Comparison of ENCODE assay signal across 8 mouse cellular contexts in genomic region chr19:10709360-10710087, GRCm38 (mm10). TPM values are rescaled to one million over a fixed set of nuclear protein-coding genes. Genes with fewer than 3 reads are reported as not detected.
A peak's percentile ranks its signal among the peaks of the same experiment; 100 is the strongest.
DNase-seq lines count a peak whose midpoint lies in the region; ATAC-seq and TF ChIP-seq lines count a peak whose summit lies in the region.

No protein-coding gene starts in this region.

- TF ChIP-seq POLR2A in heart, adult 2 months (IDR thresholded peaks at IDR 0.05; ENCODE audit: insufficient read depth, low read depth, low read length) = no peak
- TF ChIP-seq POLR2A in kidney, adult 2 months (IDR thresholded peaks at IDR 0.05; ENCODE audit: low read depth, low read length) = no peak

- intact Hi-C loops in heart, adult 2 months (cut with DNase I) = loop anchor here (1.0 to 5.0 kb wide), 4 partner anchors 31 to 268 kb away; partner anchors contain the start of gene Pga5

- no peak overlapping the region for H3K4me2 ChIP-seq in embryonic facial prominence, embryonic 12.5 days (replicated peaks)
- H3K4me2 ChIP-seq in limb, embryonic 11.5 days (ENCODE audit: low read depth, severe bottlenecking) = no peak overlapping the region
- H3K4me2 ChIP-seq in midbrain, embryonic 14.5 days (ENCODE audit: low read length) = no peak overlapping the region

- TF ChIP-seq CTCF in heart, adult 2 months (IDR thresholded peaks at IDR 0.05) = peak; percentile 98
- peak; percentile 98 for TF ChIP-seq CTCF in kidney, adult 2 months (conservative IDR thresholded peaks at IDR 0.05; ENCODE audit: insufficient read depth, insufficient read length, low read depth, low read length)

- no peaks in the 10 kb centered on the region for H3K27me3 ChIP-seq in embryonic facial prominence, embryonic 12.5 days
- H3K27me3 ChIP-seq in heart, adult 2 months (ENCODE audit: control insufficient read depth, insufficient read depth, low read length) = no peaks in the 10 kb centered on the region
- no peaks in the 10 kb centered on the region for H3K27me3 ChIP-seq in kidney, adult 2 months (replicated peaks; ENCODE audit: control insufficient read depth, insufficient read depth, low read length)
- no peaks in the 10 kb centered on the region for H3K27me3 ChIP-seq in limb, embryonic 11.5 days (ENCODE audit: control insufficient read depth, insufficient read depth, low read length)
- no peaks in the 10 kb centered on the region for H3K27me3 ChIP-seq in midbrain, embryonic 14.5 days (ENCODE audit: control insufficient read depth, insufficient read depth, low read length)

- H3K27ac ChIP-seq in embryonic facial prominence, embryonic 12.5 days = peak overlapping the region; percentile 32
- peak overlapping the region; percentile 47 for H3K27ac ChIP-seq in heart, adult 2 months
- no peak overlapping the region for H3K27ac ChIP-seq in kidney, adult 2 months (ENCODE audit: insufficient read depth, low read depth, low read length)
- no peak overlapping the region for H3K27ac ChIP-seq in limb, embryonic 11.5 days (replicated peaks; ENCODE audit: low read depth, low read length)
- peak overlapping the region; percentile 85 for H3K27ac ChIP-seq in midbrain, embryonic 14.5 days (replicated peaks; ENCODE audit: low read depth, low read length)

- 0 out of 2 replicates have a peak, but pooled peaks cover 2% of the 10 kb centered on the region for H3K79me2 ChIP-seq in heart, adult 2 months (replicated peaks; ENCODE audit: control insufficient read depth, insufficient read depth, low read length)

- peak; percentile 72 for DNase-seq in 3134 (ENCODE audit: extremely low read depth, insufficient read length, low spot score)
- peak; percentile 93 for DNase-seq in adrenal gland, postnatal 25 days
- DNase-seq in heart, adult 2 months = peak; percentile 90 to 94
- DNase-seq in kidney, adult 2 months = peak; percentile 96
- DNase-seq in limb, embryonic 11.5 days (ENCODE audit: low spot score) = peak; percentile 94
- DNase-seq in midbrain, embryonic 14.5 days = peak; percentile 95
- DNase-seq in spleen, adult 18-20 months = peak; percentile 68 to 88

- no peak overlapping the region for H3K9ac ChIP-seq in embryonic facial prominence, embryonic 12.5 days
- no peak overlapping the region for H3K9ac ChIP-seq in heart, adult 2 months (ENCODE audit: low read depth, low read length)
- H3K9ac ChIP-seq in limb, embryonic 11.5 days (ENCODE audit: low read length) = peak overlapping the region; percentile 27; the same call in 1 of the 2 replicates
- no peak overlapping the region for H3K9ac ChIP-seq in midbrain, embryonic 14.5 days (replicated peaks; ENCODE audit: low read length)

- H3K9me3 ChIP-seq in embryonic facial prominence, embryonic 12.5 days = no peaks in the 10 kb centered on the region
- H3K9me3 ChIP-seq in limb, embryonic 11.5 days (ENCODE audit: control insufficient read depth, low read length) = no peaks in the 10 kb centered on the region
- no peaks in the 10 kb centered on the region for H3K9me3 ChIP-seq in midbrain, embryonic 14.5 days (ENCODE audit: control insufficient read depth, low read length)

- peak; percentile 70 for ATAC-seq in embryonic facial prominence, embryonic 12.5 days (ENCODE audit: insufficient number of reproducible peaks, insufficient read depth, low FRiP score, low TSS enrichment)
- peak; percentile 36; the same call in 1 of the 2 replicates for ATAC-seq in limb, embryonic 11.5 days (ENCODE audit: insufficient number of reproducible peaks, low FRiP score, low TSS enrichment, low read depth)
- ATAC-seq in midbrain, embryonic 14.5 days (ENCODE audit: low FRiP score, low TSS enrichment) = peak; percentile 77

- 26% methylated on average over 8 of the region's 8 CpGs for WGBS in embryonic facial prominence, embryonic 12.5 days
- WGBS in heart, adult 2 months = 14% methylated on average over 8 of the region's 8 CpGs
- 18% methylated on average over 8 of the region's 8 CpGs for WGBS in kidney, adult 2 months
- 28% methylated on average over 8 of the region's 8 CpGs for whole genome bisulfite sequencing in limb, embryonic 11.5 days
- 19% methylated on average over 8 of the region's 8 CpGs for WGBS in midbrain, embryonic 14.5 days

- H3K4me1 ChIP-seq in embryonic facial prominence, embryonic 12.5 days = peaks cover 10% of the 10 kb centered on the region
- peaks cover 4% of the 10 kb centered on the region; the same call in 1 of the 2 replicates for H3K4me1 ChIP-seq in heart, adult 2 months (ENCODE audit: control insufficient read depth, insufficient read depth, low read length)
- H3K4me1 ChIP-seq in kidney, adult 2 months (ENCODE audit: control insufficient read depth, insufficient read depth, low read length) = peaks cover 11% of the 10 kb centered on the region
- H3K4me1 ChIP-seq in limb, embryonic 11.5 days (ENCODE audit: control insufficient read depth, insufficient read depth, low read length) = 0 out of 2 replicates have a peak, but pooled peaks cover 4% of the 10 kb centered on the region
- peaks cover 13% of the 10 kb centered on the region for H3K4me1 ChIP-seq in midbrain, embryonic 14.5 days (ENCODE audit: control insufficient read depth, insufficient read depth, low read length)

- no peak overlapping the region for H3K4me3 ChIP-seq in embryonic facial prominence, embryonic 12.5 days
- no peak overlapping the region for H3K4me3 ChIP-seq in heart, adult 2 months
- H3K4me3 ChIP-seq in kidney, adult 2 months (ENCODE audit: insufficient read depth, low read depth, low read length) = no peak overlapping the region
- H3K4me3 ChIP-seq in limb, embryonic 11.5 days (ENCODE audit: low read depth, low read length) = no peak overlapping the region
- no peak overlapping the region for H3K4me3 ChIP-seq in midbrain, embryonic 14.5 days (replicated peaks; ENCODE audit: low read depth, low read length)

- peak; percentile 71; the same call in 1 of the 2 replicates for TF ChIP-seq EP300 in heart, adult 2 months (IDR thresholded peaks at IDR 0.05; ENCODE audit: insufficient read depth, low read depth, low read length)

- peaks cover 64% of the 10 kb centered on the region for H3K36me3 ChIP-seq in embryonic facial prominence, embryonic 12.5 days
- no peaks in the 10 kb centered on the region for H3K36me3 ChIP-seq in heart, adult 2 months (ENCODE audit: control insufficient read depth, insufficient read depth, low read length)
- no peaks in the 10 kb centered on the region for H3K36me3 ChIP-seq in kidney, adult 2 months (ENCODE audit: control insufficient read depth, insufficient read depth, low read length)
- peaks cover 17% of the 10 kb centered on the region for H3K36me3 ChIP-seq in limb, embryonic 11.5 days (ENCODE audit: control insufficient read depth, insufficient read depth, low read length)
- H3K36me3 ChIP-seq in midbrain, embryonic 14.5 days (ENCODE audit: control insufficient read depth, insufficient read depth, low read length) = peaks cover 53% of the 10 kb centered on the region

RNA-seq across cellular contexts. Expression of gene Vps37c, which starts 21.0 kb away (rescaled TPM):
- 32.4 and 33.6 TPM in 2 replicates for total RNA-seq in adrenal gland, postnatal 25 days (2021)
- polyA plus RNA-seq in embryonic facial prominence, embryonic 12.5 days (2016; fragmentation: Nextera tagmentation; extraction: Ambion mirVana) = 34.9 and 35.0 TPM in 2 replicates
- 10 to 100 TPM; 18.6 to 20.7 TPM for total RNA-seq in heart, adult 2 months (2021)
- polyA plus RNA-seq in heart, adult 2 months (2012; rRNA removed) = 23.7 and 24.6 TPM in 2 replicates
- polyA plus RNA-seq in kidney, adult 2 months (2012; rRNA removed) = 30.0 and 32.1 TPM in 2 replicates
- polyA plus RNA-seq in limb, embryonic 11.5 days (2014; fragmentation: Nextera tagmentation; extraction: Ambion mirVana) = 29.7 and 33.4 TPM in 2 replicates
- polyA plus RNA-seq in midbrain, embryonic 14.5 days (2014; fragmentation: Nextera tagmentation; extraction: Ambion mirVana) = 27.3 and 32.1 TPM in 2 replicates

RNA-seq across cellular contexts. Expression of gene Cd5, which starts 29.3 kb away (rescaled TPM):
- 0.12 TPM in 1 of 2 replicates, not detected in the other for total RNA-seq in adrenal gland, postnatal 25 days (2021)
- 0.22 and 0.27 TPM in 2 replicates for polyA plus RNA-seq in embryonic facial prominence, embryonic 12.5 days (2016; fragmentation: Nextera tagmentation; extraction: Ambion mirVana)
- total RNA-seq in heart, adult 2 months (2021) = under 1 TPM; 0.11 to 0.26 TPM
- 0.35 and 0.80 TPM in 2 replicates for polyA plus RNA-seq in heart, adult 2 months (2012; rRNA removed)
- 0.33 and 3.3 TPM in 2 replicates for polyA plus RNA-seq in kidney, adult 2 months (2012; rRNA removed)
- polyA plus RNA-seq in limb, embryonic 11.5 days (2014; fragmentation: Nextera tagmentation; extraction: Ambion mirVana) = not detected in 2 replicates
- polyA plus RNA-seq in midbrain, embryonic 14.5 days (2014; fragmentation: Nextera tagmentation; extraction: Ambion mirVana) = 0.16 and 0.25 TPM in 2 replicates

RNA-seq across cellular contexts. Expression of gene Pga5, which starts 31.7 kb away (rescaled TPM):
- total RNA-seq in adrenal gland, postnatal 25 days (2021) = not detected in 2 replicates
- polyA plus RNA-seq in embryonic facial prominence, embryonic 12.5 days (2016; fragmentation: Nextera tagmentation; extraction: Ambion mirVana) = not detected in 2 replicates
- not detected for total RNA-seq in heart, adult 2 months (2021)
- not detected in 2 replicates for polyA plus RNA-seq in heart, adult 2 months (2012; rRNA removed)
- polyA plus RNA-seq in kidney, adult 2 months (2012; rRNA removed) = 0.80 and 1.0 TPM in 2 replicates
- polyA plus RNA-seq in limb, embryonic 11.5 days (2014; fragmentation: Nextera tagmentation; extraction: Ambion mirVana) = not detected in 2 replicates
- not detected in 2 replicates for polyA plus RNA-seq in midbrain, embryonic 14.5 days (2014; fragmentation: Nextera tagmentation; extraction: Ambion mirVana)

Comparison
In these comparisons a context has a peak if more than half of its experiments do, and no peak if none do; other contexts are left out.
1. H3K27ac ChIP-seq: peak in embryonic facial prominence, embryonic 12.5 days (single experiment), heart, adult 2 months (single experiment) and midbrain, embryonic 14.5 days (single experiment); none in kidney, adult 2 months (single experiment) and limb, embryonic 11.5 days (single experiment).
2. Peak in every context shown above with its lines, with median percentiles within 50 percentile points of each other: DNase-seq and ATAC-seq.